ENCODE assay signal across 9 mouse cellular contexts in the genomic region with DNA sequence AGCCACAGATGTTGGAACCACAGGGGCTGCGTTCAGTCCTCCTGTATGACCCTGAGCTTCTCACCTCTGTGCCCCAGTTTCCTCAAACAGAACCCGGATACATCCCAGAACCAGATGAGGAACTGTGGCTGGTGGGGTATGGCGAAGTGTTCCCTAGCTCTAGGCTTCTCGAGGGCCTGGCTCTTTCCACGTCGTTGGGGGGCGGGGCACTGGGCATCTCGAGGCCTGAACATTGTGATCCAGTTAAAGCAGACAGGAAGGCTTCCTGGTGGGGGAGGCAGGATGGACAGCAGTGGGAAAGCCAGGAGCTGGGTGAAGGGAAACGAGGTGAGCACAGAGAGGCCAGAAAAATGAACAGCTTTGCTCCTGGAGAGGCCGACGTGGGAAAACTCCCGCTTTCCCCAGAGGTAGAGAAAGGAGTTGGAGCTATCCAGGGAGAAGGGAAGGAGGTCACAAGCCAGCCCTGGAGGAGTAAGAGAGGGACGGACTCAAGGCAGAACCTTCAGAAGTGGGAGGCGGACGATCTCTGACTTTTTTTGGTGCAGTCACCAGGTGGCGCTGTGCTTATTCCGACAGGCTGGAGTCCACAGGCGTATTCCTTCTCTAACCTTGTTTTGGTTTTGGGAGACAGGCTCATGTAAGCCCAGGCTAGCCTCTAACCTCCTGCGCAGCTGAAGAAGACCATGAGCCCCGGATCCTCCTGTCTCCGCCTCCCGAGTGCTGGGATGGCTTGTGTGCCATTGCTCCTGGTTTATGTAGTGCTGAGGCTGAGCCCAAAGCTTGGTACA. TPM values are rescaled to one million over a fixed set of nuclear protein-coding genes. Genes with fewer than 3 reads are reported as not detected.
A peak's percentile ranks its signal among the peaks of the same experiment; 100 is the strongest.
DNase-seq lines count a peak whose midpoint lies in the region; ATAC-seq and TF ChIP-seq lines count a peak whose summit lies in the region.
"Had no signal": no experiment of that assay in that cellular context is flagged by ENCODE, and none has a peak within 500 bp of the region (broad histone marks: within the 10 kb centered on the region; RNA-seq: fewer than 3 reads in every experiment).

No protein-coding gene starts in this region.

- H3K4me2 ChIP-seq in liver, embryonic 14.5 days (ENCODE audit: low read depth): 0 out of 2 replicates have a peak overlapping the region, but pooled peaks have one; percentile 5
- H3K4me2 ChIP-seq in neural tube, embryonic 11.5 days (ENCODE audit: low read depth): no peak overlapping the region; the same call in 1 of the 2 replicates

- no peak overlapping the region for H3K4me3 ChIP-seq in liver, embryonic 14.5 days (ENCODE audit: insufficient read depth in 1 of 2, low read depth in 2 of 2, low read length in 2 of 2)
- no peak overlapping the region for H3K4me3 ChIP-seq in neural tube, embryonic 11.5 days (ENCODE audit: low read depth, low read length)

- no peaks in the 10 kb centered on the region; the same call in 1 of the 2 replicates for H3K27me3 ChIP-seq in liver, embryonic 14.5 days (ENCODE audit: control insufficient read depth, insufficient read depth, low read length)
- H3K27me3 ChIP-seq in neural tube, embryonic 11.5 days (ENCODE audit: control insufficient read depth, insufficient read depth, low read length): peaks cover 9% of the 10 kb centered on the region; the same call in 1 of the 2 replicates

- TF ChIP-seq CTCF in liver, embryonic 14.5 days (IDR thresholded peaks at IDR 0.05; ENCODE audit: low read depth): peak; percentile 89

- DNase-seq in adrenal gland, postnatal 10 days: peak; percentile 88
- peak; percentile 80 for DNase-seq in embryo, embryonic 9.5 days (ENCODE audit: extremely low spot score)
- DNase-seq in heart, adult 9 months (ENCODE audit: low spot score in 2 of 2): peak; percentile 47 to 77
- DNase-seq in kidney, postnatal 10 days: peak; percentile 90
- DNase-seq in liver, embryonic 14.5 days (ENCODE audit: low read depth in 3 of 3, low spot score in 3 of 3): peak; percentile 53 to 66 (median 59)
- peak; percentile 79 for DNase-seq in neural tube, embryonic 11.5 days (ENCODE audit: low spot score)
- DNase-seq in testis, postnatal 14 days (ENCODE audit: low spot score): peak; percentile 67

- H3K4me1 ChIP-seq in liver, embryonic 14.5 days (replicated peaks; ENCODE audit: control insufficient read depth in 2 of 2, insufficient read depth in 2 of 2, low read length in 1 of 2): peaks cover 6 to 16% of the 10 kb centered on the region in 2 experiments
- peaks cover 3% of the 10 kb centered on the region; the same call in 1 of the 2 replicates for H3K4me1 ChIP-seq in neural tube, embryonic 11.5 days (ENCODE audit: control insufficient read depth, insufficient read depth, low read length)

- H3K27ac ChIP-seq in liver, embryonic 14.5 days: no peak overlapping the region
- no peak overlapping the region for H3K27ac ChIP-seq in neural tube, embryonic 11.5 days (ENCODE audit: low read depth, low read length)

- 17% methylated on average over 22 of the region's 22 CpGs for WGBS in liver, embryonic 14.5 days (ENCODE audit: insufficient replicate concordance)
- WGBS in neural tube, embryonic 11.5 days: 14% methylated on average over 22 of the region's 22 CpGs

- no peak for TF ChIP-seq EP300 in liver, embryonic 14.5 days (IDR thresholded peaks at IDR 0.05; ENCODE audit: low read depth)

- H3K9ac ChIP-seq in liver, embryonic 14.5 days (replicated peaks): no peak overlapping the region
- H3K9ac ChIP-seq in neural tube, embryonic 11.5 days (ENCODE audit: low read length): no peak overlapping the region

- no peaks in the 10 kb centered on the region for H3K9me3 ChIP-seq in liver, embryonic 14.5 days (ENCODE audit: control insufficient read depth, low read length)
- no peaks in the 10 kb centered on the region for H3K9me3 ChIP-seq in neural tube, embryonic 11.5 days (ENCODE audit: control insufficient read depth, low read length)

- H3K36me3 ChIP-seq in liver, embryonic 14.5 days (replicated peaks; ENCODE audit: control insufficient read depth, insufficient read depth, low read depth): no peaks in the 10 kb centered on the region
- H3K36me3 ChIP-seq in neural tube, embryonic 11.5 days (ENCODE audit: control insufficient read depth, insufficient read depth, low read length): no peaks in the 10 kb centered on the region

- peak; percentile 53 for ATAC-seq in CD4-positive, CD25-positive, alpha-beta regulatory T cell, adult 4 months
- ATAC-seq in liver, embryonic 14.5 days (ENCODE audit: insufficient read depth): no peak
- ATAC-seq in neural tube, embryonic 11.5 days (ENCODE audit: insufficient read depth, low FRiP score, low TSS enrichment): no peak

RNA-seq across cellular contexts. Expression of a gene that starts 2.6 kb away (rescaled TPM):
- not detected for polyA plus RNA-seq in CD4-positive, CD25-positive, alpha-beta regulatory T cell, adult 4 months (2017; shearing (Covaris generic))
- total RNA-seq in adrenal gland, postnatal 10 days (2021): 1 to 10 TPM; 2.1 to 2.3 TPM
- polyA plus RNA-seq in liver, embryonic 14.5 days (2012; rRNA removed): 52.2 and 61.9 TPM in 2 replicates
- 116 and 151 TPM in 2 replicates for polyA plus RNA-seq in liver, embryonic 14.5 days (2014; fragmentation: Nextera tagmentation; extraction: Ambion mirVana)
- polyA plus RNA-seq in neural tube, embryonic 11.5 days (2014; fragmentation: Nextera tagmentation; extraction: Ambion mirVana): 0.66 TPM in 1 of 2 replicates, not detected in the other
- total RNA-seq: layer of hippocampus, adult 8-10 months had no signal

RNA-seq across cellular contexts. Expression of a gene that starts 7.2 kb away (rescaled TPM):
- polyA plus RNA-seq in CD4-positive, CD25-positive, alpha-beta regulatory T cell, adult 4 months (2017; shearing (Covaris generic)): not detected
- total RNA-seq in adrenal gland, postnatal 10 days (2021): 100 to 1,000 TPM; 316 to 348 TPM
- 0.14 and 0.29 TPM in 2 replicates for polyA plus RNA-seq in liver, embryonic 14.5 days (2012; rRNA removed)
- polyA plus RNA-seq in liver, embryonic 14.5 days (2014; fragmentation: Nextera tagmentation; extraction: Ambion mirVana): not detected in 2 replicates
- polyA plus RNA-seq in neural tube, embryonic 11.5 days (2014; fragmentation: Nextera tagmentation; extraction: Ambion mirVana): not detected in 2 replicates

RNA-seq across cellular contexts. Expression of a gene that starts 9.1 kb away (rescaled TPM):
- polyA plus RNA-seq in CD4-positive, CD25-positive, alpha-beta regulatory T cell, adult 4 months (2017; shearing (Covaris generic)): 1 to 10 TPM; 2.1 to 4.5 TPM
- 1 to 10 TPM; 3.4 to 4.3 TPM for total RNA-seq in adrenal gland, postnatal 10 days (2021)
- 6.7 and 7.0 TPM in 2 replicates for polyA plus RNA-seq in liver, embryonic 14.5 days (2012; rRNA removed)
- polyA plus RNA-seq in liver, embryonic 14.5 days (2014; fragmentation: Nextera tagmentation; extraction: Ambion mirVana): 2.8 and 3.0 TPM in 2 replicates
- polyA plus RNA-seq in neural tube, embryonic 11.5 days (2014; fragmentation: Nextera tagmentation; extraction: Ambion mirVana): 142 and 156 TPM in 2 replicates

RNA-seq across cellular contexts. Expression of a gene that starts 9.2 kb away (rescaled TPM):
- polyA plus RNA-seq in CD4-positive, CD25-positive, alpha-beta regulatory T cell, adult 4 months (2017; shearing (Covaris generic)): not detected
- 1 to 10 TPM; 1.5 to 2.8 TPM for total RNA-seq in adrenal gland, postnatal 10 days (2021)
- polyA plus RNA-seq in liver, embryonic 14.5 days (2012; rRNA removed): 133 and 152 TPM in 2 replicates
- polyA plus RNA-seq in liver, embryonic 14.5 days (2014; fragmentation: Nextera tagmentation; extraction: Ambion mirVana): 86.8 and 132 TPM in 2 replicates
- polyA plus RNA-seq in neural tube, embryonic 11.5 days (2014; fragmentation: Nextera tagmentation; extraction: Ambion mirVana): 12.5 and 13.7 TPM in 2 replicates

RNA-seq across cellular contexts. Expression of a gene that starts 25.2 kb away (rescaled TPM):
- polyA plus RNA-seq in CD4-positive, CD25-positive, alpha-beta regulatory T cell, adult 4 months (2017; shearing (Covaris generic)): 1 to 10 TPM; 5.0 to 7.7 TPM
- total RNA-seq in adrenal gland, postnatal 10 days (2021): 10 to 100 TPM; 48.1 to 50.8 TPM
- polyA plus RNA-seq in liver, embryonic 14.5 days (2012; rRNA removed): 13.3 and 14.3 TPM in 2 replicates
- 10.0 and 12.0 TPM in 2 replicates for polyA plus RNA-seq in liver, embryonic 14.5 days (2014; fragmentation: Nextera tagmentation; extraction: Ambion mirVana)
- 47.7 and 53.6 TPM in 2 replicates for polyA plus RNA-seq in neural tube, embryonic 11.5 days (2014; fragmentation: Nextera tagmentation; extraction: Ambion mirVana)

Comparison
In these comparisons a context has a peak if more than half of its experiments do, and no peak if none do; other contexts are left out.
1. RNA of a gene that starts 2.6 kb away (polyA plus RNA-seq): 52.2 to 151 TPM in liver, embryonic 14.5 days; 0.66 TPM in neural tube, embryonic 11.5 days and not detected in CD4-positive, CD25-positive, alpha-beta regulatory T cell, adult 4 months; every median in the first group is over 10 times any median in the second.
2. RNA of a gene that starts 9.1 kb away (polyA plus RNA-seq): 142 to 156 TPM in neural tube, embryonic 11.5 days; 2.8 to 7.0 TPM in liver, embryonic 14.5 days and 2.1 to 4.5 TPM in CD4-positive, CD25-positive, alpha-beta regulatory T cell, adult 4 months; every median in the first group is over 10 times any median in the second.
3. Peak in every context shown above with its lines, with median percentiles within 50 percentile points of each other: DNase-seq.